Mouse (Mus musculus): ENCODE data around the gene Cyp4f17. TPM values are rescaled to one million over a fixed set of nuclear protein-coding genes. Genes with fewer than 3 reads are reported as not detected.
"Not testable (repeated sequence)": the region's sequence is repeated elsewhere in the genome, so short reads cannot be mapped to it uniquely, and the experiment has no call there.

Cyp4f17 gene
- polyA plus RNA-seq, 1 experiment = 1.4 TPM

- H3K4me3 ChIP-seq (ENCODE audit: control insufficient read depth, low read depth, low read length) = no peak overlapping the region
- TF ChIP-seq CTCF (IDR thresholded peaks at IDR 0.05; ENCODE audit: control insufficient read depth, insufficient read depth, insufficient replicate concordance, low read depth, low read length) (no peak), POLR2A (IDR thresholded peaks at IDR 0.05; ENCODE audit: control insufficient read depth, low read depth, low read length) (no peak)
- H3K27me3 ChIP-seq (ENCODE audit: control insufficient read depth, insufficient read depth, low read length) = no peaks in the 10 kb centered on the region
- no peaks in the 10 kb centered on the region for H3K36me3 ChIP-seq (ENCODE audit: control insufficient read depth, insufficient read depth, low read length)
- H3K27ac ChIP-seq (ENCODE audit: control insufficient read depth, insufficient read depth, low read depth, low read length) = no peak overlapping the region
- no peaks in the 10 kb centered on the region for H3K4me1 ChIP-seq (ENCODE audit: control insufficient read depth, insufficient read depth, low read length)
Observed at GRCm38 (mm10) chr17:32527748-32528147, 21.9 kb downstream of the Cyp4f17 start.

GRCm38 (mm10) chr17:32528408-32529337 is 22.8 kb downstream of the Cyp4f17 start:
- Histone ChIP-seq H3K36me3 (ENCODE audit: control insufficient read depth, insufficient read depth, low read length) (no peaks in the 10 kb centered on the region), H3K4me3 (ENCODE audit: control insufficient read depth, low read depth, low read length) (peak overlapping the region; percentile 12), H3K27me3 (ENCODE audit: control insufficient read depth, insufficient read depth, low read length) (no peaks in the 10 kb centered on the region), H3K4me1 (ENCODE audit: control insufficient read depth, insufficient read depth, low read length) (no peaks in the 10 kb centered on the region), H3K27ac (ENCODE audit: control insufficient read depth, insufficient read depth, low read depth, low read length) (no peak overlapping the region)
- TF ChIP-seq CTCF (IDR thresholded peaks at IDR 0.05; ENCODE audit: control insufficient read depth, insufficient read depth, insufficient replicate concordance, low read depth, low read length) (peak; percentile 67; the same call in 1 of the 2 replicates), POLR2A (IDR thresholded peaks at IDR 0.05; ENCODE audit: control insufficient read depth, low read depth, low read length) (no peak)

GRCm38 (mm10) chr17:32532356-32532755 is 26.5 kb downstream of the Cyp4f17 start:
- not testable (repeated sequence) for H3K36me3 ChIP-seq (ENCODE audit: control insufficient read depth, insufficient read depth, low read length); H3K27ac ChIP-seq (ENCODE audit: control insufficient read depth, insufficient read depth, low read depth, low read length); H3K4me1 ChIP-seq (ENCODE audit: control insufficient read depth, insufficient read depth, low read length); H3K27me3 ChIP-seq (ENCODE audit: control insufficient read depth, insufficient read depth, low read length); H3K4me3 ChIP-seq (ENCODE audit: control insufficient read depth, low read depth, low read length)

DNA sequence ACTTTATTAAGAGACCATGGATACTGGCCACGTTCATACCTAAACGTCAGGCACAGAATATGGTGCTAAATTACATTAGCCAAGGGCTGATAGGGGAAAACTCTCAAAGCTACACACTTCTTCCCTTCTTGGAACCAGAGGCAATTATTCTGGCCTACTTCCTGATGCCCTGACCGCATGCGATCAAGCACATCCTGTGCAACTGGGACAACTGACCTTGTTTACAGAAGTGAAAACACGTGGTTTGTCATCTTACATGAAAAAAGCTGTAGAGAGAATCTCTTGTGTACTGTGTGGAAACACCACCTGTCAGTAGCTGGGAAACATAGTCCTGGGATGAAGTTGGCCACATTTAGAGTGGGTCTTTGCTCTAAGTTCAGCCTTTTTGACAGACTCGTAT is 28.2 kb downstream of the Cyp4f17 start:
- no peak for TF ChIP-seq CTCF (IDR thresholded peaks at IDR 0.05; ENCODE audit: control insufficient read depth, insufficient read depth, insufficient replicate concordance, low read depth, low read length)
- no peak for TF ChIP-seq POLR2A (IDR thresholded peaks at IDR 0.05; ENCODE audit: control insufficient read depth, low read depth, low read length)
- Histone ChIP-seq H3K36me3 (ENCODE audit: control insufficient read depth, insufficient read depth, low read length) (no peaks in the 10 kb centered on the region), H3K4me1 (ENCODE audit: control insufficient read depth, insufficient read depth, low read length) (no peaks in the 10 kb centered on the region), H3K27me3 (ENCODE audit: control insufficient read depth, insufficient read depth, low read length) (no peaks in the 10 kb centered on the region), H3K4me3 (ENCODE audit: control insufficient read depth, low read depth, low read length) (no peak overlapping the region), H3K27ac (ENCODE audit: control insufficient read depth, insufficient read depth, low read depth, low read length) (no peak overlapping the region)

DNA sequence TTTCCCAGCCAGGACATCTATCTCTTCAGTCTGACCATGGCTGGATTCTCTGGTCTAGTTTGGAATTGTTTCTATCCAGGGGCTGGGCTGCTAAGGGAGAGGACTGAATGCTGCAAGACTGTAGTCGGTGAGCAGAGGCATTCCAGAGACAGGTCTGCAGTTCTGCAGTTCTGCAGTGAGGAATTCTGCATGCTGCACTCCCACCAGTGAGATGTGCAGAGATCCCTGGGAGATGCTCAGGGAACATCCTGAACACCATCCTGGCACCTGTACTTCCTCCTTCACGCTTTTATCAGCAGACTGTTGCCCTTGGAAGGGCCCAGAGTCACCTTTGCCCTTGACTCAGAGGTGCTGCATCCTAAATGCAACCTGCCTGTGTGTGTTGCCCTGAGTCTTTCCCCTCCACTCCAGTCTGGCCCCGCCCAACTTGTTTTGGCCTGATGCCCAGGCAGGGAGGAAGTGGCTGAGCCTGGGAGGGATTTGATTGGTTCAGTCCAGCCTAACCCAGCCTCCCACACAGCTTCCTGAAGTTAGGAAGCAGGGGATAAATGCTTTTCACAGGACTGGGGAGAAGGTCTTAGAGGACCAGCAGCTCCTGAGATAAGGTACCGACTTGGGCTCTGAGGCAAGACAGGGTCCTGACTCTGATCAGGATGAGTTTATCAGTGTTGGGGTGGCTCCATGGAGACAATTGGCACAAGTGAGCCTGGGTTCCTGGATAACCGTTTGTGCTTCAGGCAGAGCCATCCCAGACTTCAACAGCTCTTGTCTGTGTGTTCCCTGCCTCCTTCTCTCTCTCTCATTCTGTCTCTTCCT is 30.4 kb downstream of the Cyp4f17 start, which contains the start of gene Cyp4f16:
Gene Cyp4f16, plus strand, starts transcription at position 508 of the 816 bp plus-strand sequence.
- not testable (repeated sequence) for H3K4me1 ChIP-seq (ENCODE audit: control insufficient read depth, insufficient read depth, low read length); H3K27ac ChIP-seq (ENCODE audit: control insufficient read depth, insufficient read depth, low read depth, low read length); H3K36me3 ChIP-seq (ENCODE audit: control insufficient read depth, insufficient read depth, low read length); H3K27me3 ChIP-seq (ENCODE audit: control insufficient read depth, insufficient read depth, low read length)
- peak within 1 kb of the TSS; percentile 40 for H3K4me3 ChIP-seq (ENCODE audit: control insufficient read depth, low read depth, low read length)

DNA sequence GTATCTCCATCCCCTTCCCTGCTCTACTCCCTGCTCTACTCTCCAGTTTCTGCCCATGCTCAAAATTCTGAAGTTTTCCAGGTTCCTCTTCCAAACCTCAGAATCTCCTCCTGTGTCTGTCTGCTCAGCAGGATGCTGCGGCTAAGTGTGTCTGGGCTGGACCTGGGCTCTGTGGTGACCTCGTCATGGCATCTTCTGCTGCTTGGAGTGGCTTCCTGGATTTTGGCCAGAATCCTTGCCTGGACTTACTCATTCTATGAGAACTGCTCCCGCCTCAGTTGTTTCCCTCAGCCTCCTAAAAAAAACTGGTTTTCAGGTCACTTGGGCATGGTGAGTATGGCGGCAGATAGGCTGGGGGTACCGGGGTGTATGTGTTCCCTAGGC is 31.0 kb downstream of the Cyp4f17 start:
- no peaks in the 10 kb centered on the region for H3K4me1 ChIP-seq (ENCODE audit: control insufficient read depth, insufficient read depth, low read length)
- H3K4me3 ChIP-seq (ENCODE audit: control insufficient read depth, low read depth, low read length) = no peak overlapping the region
- no peak for TF ChIP-seq CTCF (IDR thresholded peaks at IDR 0.05; ENCODE audit: control insufficient read depth, insufficient read depth, insufficient replicate concordance, low read depth, low read length)
- no peak for TF ChIP-seq POLR2A (IDR thresholded peaks at IDR 0.05; ENCODE audit: control insufficient read depth, low read depth, low read length)
- H3K27me3 ChIP-seq (ENCODE audit: control insufficient read depth, insufficient read depth, low read length) = no peaks in the 10 kb centered on the region
- H3K27ac ChIP-seq (ENCODE audit: control insufficient read depth, insufficient read depth, low read depth, low read length) = no peak overlapping the region
- H3K36me3 ChIP-seq (ENCODE audit: control insufficient read depth, insufficient read depth, low read length) = no peaks in the 10 kb centered on the region

DNA sequence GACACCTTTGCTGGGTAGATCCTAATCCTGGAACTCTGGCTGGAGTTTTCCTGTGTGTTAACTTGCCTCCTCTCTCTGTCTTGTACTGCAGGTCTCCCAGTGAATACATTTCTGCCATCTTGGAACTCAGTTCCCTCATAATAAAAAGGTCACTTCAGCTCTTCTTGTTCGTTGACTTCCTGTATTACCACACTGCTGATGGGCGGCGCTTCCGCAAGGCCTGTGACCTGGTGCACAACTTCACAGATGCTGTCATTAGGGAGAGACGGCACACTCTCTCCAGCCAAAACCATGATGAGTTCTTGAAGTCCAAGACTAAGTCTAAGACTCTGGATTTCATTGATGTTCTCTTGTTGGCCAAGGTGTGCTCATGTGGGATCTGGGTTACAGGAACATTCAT is 38.9 kb downstream of the Cyp4f17 start:
- not testable (repeated sequence) for H3K4me1 ChIP-seq (ENCODE audit: control insufficient read depth, insufficient read depth, low read length); H3K27ac ChIP-seq (ENCODE audit: control insufficient read depth, insufficient read depth, low read depth, low read length); H3K36me3 ChIP-seq (ENCODE audit: control insufficient read depth, insufficient read depth, low read length); H3K27me3 ChIP-seq (ENCODE audit: control insufficient read depth, insufficient read depth, low read length); H3K4me3 ChIP-seq (ENCODE audit: control insufficient read depth, low read depth, low read length)

GRCm38 (mm10) chr17:32550377-32550776 is 44.5 kb downstream of the Cyp4f17 start:
- H3K27ac ChIP-seq (ENCODE audit: control insufficient read depth, insufficient read depth, low read depth, low read length); H3K27me3 ChIP-seq (ENCODE audit: control insufficient read depth, insufficient read depth, low read length); H3K4me1 ChIP-seq (ENCODE audit: control insufficient read depth, insufficient read depth, low read length); H3K4me3 ChIP-seq (ENCODE audit: control insufficient read depth, low read depth, low read length); H3K36me3 ChIP-seq (ENCODE audit: control insufficient read depth, insufficient read depth, low read length): not testable (repeated sequence)
